Mouse (Mus musculus) spleen, postnatal 14 days (tissue): ENCODE measurements around the gene Gdpd4.

Experiments
- DNase-seq, 2 experiments: peaks; one replicate each; pipeline ENCODE4 v3.0.0; 2021 to 2022; ENCODE audit warnings: low spot score in 2 of 2

Gene Gdpd4

DNA sequence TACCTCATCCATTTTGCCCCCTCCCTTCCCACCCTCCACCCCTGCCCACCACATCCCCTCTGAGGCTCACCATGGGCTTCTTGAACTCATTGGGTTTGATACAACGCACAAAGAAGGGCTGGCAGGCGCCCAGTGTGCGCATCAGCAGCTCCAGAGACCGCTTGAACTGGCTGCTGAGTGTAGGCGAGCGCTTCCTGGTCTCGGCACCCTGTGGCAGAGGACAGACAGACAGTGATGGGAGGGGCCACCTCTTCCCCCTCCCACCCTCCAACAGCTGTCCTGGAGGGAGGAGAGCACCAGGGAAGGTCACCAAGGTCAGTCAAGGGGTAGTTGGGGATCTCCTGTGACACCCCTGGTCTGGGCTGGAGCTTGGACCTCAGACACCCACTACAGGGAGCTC is 165.6 kb downstream of the Gdpd4 start:
- DNase-seq: no peak

DNA sequence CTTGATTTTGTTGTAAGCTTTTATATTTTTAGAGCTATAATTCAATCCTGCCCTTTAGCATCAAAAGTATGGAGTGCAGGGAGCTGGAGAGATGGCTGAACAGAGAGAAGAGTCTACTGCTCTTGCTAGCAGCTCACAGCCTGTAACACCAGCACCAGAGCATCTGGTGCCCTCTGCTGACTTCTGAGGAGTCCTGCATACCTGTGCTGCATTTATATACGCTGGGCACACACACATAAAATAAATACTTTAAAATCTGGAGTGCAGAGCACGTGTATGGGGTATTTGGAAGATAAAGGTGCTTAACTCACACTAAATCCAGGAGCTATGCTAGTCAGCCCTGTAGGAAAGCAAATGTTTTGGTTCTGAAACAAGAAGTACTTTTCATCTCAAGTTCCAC is 166.6 kb downstream of the Gdpd4 start:
- no peak for DNase-seq

DNA sequence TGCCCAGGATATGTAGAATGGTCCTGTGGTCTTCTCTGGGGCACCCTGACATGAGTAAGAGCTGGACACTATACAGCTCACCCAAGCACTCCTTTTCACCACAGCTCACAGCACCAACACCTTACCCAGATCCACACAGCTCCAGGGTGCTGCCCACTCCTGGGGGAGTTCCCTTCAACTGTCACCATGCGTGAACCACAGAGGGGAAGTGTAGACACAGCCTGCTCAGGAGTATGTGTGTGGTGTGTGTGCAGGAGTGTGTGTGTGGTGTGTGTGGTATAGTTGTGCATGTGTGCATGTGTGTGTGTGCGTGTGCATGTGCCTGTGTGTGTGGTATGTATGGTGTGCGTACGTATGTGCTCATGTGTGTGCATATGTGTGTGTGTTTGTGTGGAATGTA is 176.1 kb downstream of the Gdpd4 start:
- DNase-seq: no peak

DNA sequence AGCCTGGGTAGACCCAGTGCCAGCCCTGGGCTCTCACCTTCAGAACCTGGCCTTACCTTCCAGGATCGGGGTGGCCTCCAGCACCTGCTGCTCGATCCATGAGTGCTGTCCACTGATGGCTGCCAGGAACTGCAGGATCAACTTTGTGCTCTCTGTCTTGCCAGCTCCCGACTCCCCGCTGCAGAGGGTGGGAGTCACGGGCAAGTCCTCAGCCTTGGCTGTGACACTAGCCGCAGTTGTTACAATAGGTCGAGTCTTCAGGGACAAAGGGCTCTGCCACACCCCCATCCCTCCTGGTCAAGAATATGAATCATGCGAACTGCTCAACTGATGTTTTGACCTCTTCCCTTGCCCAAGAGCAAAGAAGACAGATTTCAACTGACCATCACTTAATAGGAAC is 177.8 kb downstream of the Gdpd4 start:
- DNase-seq: no peak
